Mouse (Mus musculus): ENCODE data around the gene Kif3b.
"Not testable (repeated sequence)": the region's sequence is repeated elsewhere in the genome, so short reads cannot be mapped to it uniquely, and the experiment has no call there.

GRCm38 (mm10) chr2:153364531-153364930 is 73.3 kb downstream of the Kif3b start:
- not testable (repeated sequence) for TF ChIP-seq ZNF384 (IDR thresholded peaks at IDR 0.05; ENCODE audit: low read depth, low read length); ZC3H11A (IDR thresholded peaks at IDR 0.05; ENCODE audit: borderline replicate concordance, low read depth, low read length); CHD2 (IDR thresholded peaks at IDR 0.05; ENCODE audit: low read depth, low read length); HCFC1 (IDR thresholded peaks at IDR 0.05; ENCODE audit: borderline replicate concordance, insufficient read depth, low read length)

Data from ES-E14 (cell line).